Mouse (Mus musculus) lung, adult 2 months (tissue): Measurements from ENCODE around the gene E130308A19Rik.

ENCODE experiments used
- CTCF ChIP-seq: fragments of 200-500 bp; IDR thresholded peaks from 2 replicates; pipeline ENCODE4 v1.5.1; 2011; ENCODE audit warnings: mild to moderate bottlenecking, low read length, control low read depth; ENCODE audit not compliant: insufficient read depth
- POLR2A ChIP-seq: fragments of 200-500 bp; IDR thresholded peaks from 2 replicates; pipeline ENCODE4 v1.6.1; 2011; ENCODE audit warnings: low read depth, mild to moderate bottlenecking, control low read depth, low read length, borderline replicate concordance; ENCODE audit errors: extremely low read depth

- TF ChIP-seq POLR2A (no peak), CTCF (no peak)
Measured at GRCm38 (mm10) chr4:59580495-59581281, 45.3 kb upstream of the E130308A19Rik start.
